Mouse (Mus musculus): ENCODE data around the gene Top2a.

- no peak for TF ChIP-seq CTCF (IDR thresholded peaks at IDR 0.05; ENCODE audit: borderline replicate concordance, control insufficient read depth, extremely low read depth, insufficient read depth, low read length, poor library complexity)
- no peak for TF ChIP-seq POLR2A (IDR thresholded peaks at IDR 0.05; ENCODE audit: control insufficient read depth, extremely low read depth, insufficient read depth, low read length, poor library complexity)
Measured at GRCm38 (mm10) chr11:99019844-99020243, 4.1 kb downstream of the Top2a start.
